Mouse (Mus musculus) embryonic fibroblast, embryonic 13.5 days (primary cell): Measurements from ENCODE around the gene Thbs3. TPM values are rescaled to one million over a fixed set of nuclear protein-coding genes. Genes with fewer than 3 reads are reported as not detected.

ENCODE experiments used
- H3K27ac ChIP-seq: 2 replicates; pipeline ENCODE4 v1.5.1; 2012; ENCODE audit warnings: low read length, control low read depth, inconsistent platforms; ENCODE audit not compliant: insufficient read depth
- H3K4me1 ChIP-seq: 2 replicates; pipeline ENCODE4 v1.6.1; 2011; ENCODE audit warnings: low read length; ENCODE audit not compliant: control insufficient read depth, insufficient read depth
- H3K4me3 ChIP-seq: 2 replicates; pipeline ENCODE4 v1.5.1; 2011; ENCODE audit warnings: mild to moderate bottlenecking, control low read depth, low read length; ENCODE audit not compliant: insufficient read depth
- CTCF ChIP-seq: IDR thresholded peaks from 2 replicates; pipeline ENCODE4 v1.5.1; 2011; ENCODE audit warnings: mild to moderate bottlenecking, control low read depth, low read length, moderate library complexity, borderline replicate concordance; ENCODE audit not compliant: insufficient read depth
- POLR2A ChIP-seq: IDR thresholded peaks from 2 replicates; pipeline ENCODE4 v1.6.1; 2011; ENCODE audit warnings: low read depth, mild to moderate bottlenecking, control low read depth, low read length, moderate library complexity
- polyA plus RNA-seq: library from polyadenylated mRNA; stranded (reverse); fragments of >200 nt; gene quantifications from 2 replicates; pipeline ENCODE4 v1.2.4, GENCODE M21; 2011; ENCODE audit warnings: low read depth; ENCODE audit not compliant: missing spikeins, insufficient read length

Thbs3 gene
- polyA plus RNA-seq, 1 experiment: 83.1 TPM

DNA sequence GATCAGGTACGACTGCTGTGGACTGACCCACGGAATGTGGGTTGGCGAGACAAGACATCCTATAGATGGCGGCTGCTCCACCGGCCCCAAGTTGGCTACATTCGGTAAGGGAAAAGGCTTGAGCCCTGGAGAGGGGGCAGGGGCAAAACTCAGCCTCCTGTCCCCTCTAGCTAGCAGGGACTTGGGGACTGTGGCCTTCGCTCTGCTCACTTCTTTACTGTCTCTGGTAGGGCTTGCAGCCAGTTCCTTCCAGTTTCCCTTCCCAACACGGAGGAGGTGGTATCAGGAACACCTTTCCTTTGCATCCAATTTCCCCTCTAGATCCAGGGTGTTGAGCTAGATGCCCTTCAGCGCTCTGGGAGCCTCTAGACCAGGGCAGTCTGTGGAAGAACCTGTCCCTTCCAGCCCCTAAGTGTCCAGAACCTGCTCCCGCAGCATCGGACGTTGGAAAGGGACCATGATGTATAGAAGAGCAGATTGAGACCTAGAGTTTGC, 10.4 kb downstream of the Thbs3 start:
- H3K4me1 ChIP-seq: 0 out of 2 replicates have a peak, but pooled peaks cover 8% of the 10 kb centered on the region
- H3K4me3 ChIP-seq: no peak overlapping the region
- no peak overlapping the region for H3K27ac ChIP-seq
- TF ChIP-seq CTCF: no peak
- TF ChIP-seq POLR2A: no peak

DNA sequence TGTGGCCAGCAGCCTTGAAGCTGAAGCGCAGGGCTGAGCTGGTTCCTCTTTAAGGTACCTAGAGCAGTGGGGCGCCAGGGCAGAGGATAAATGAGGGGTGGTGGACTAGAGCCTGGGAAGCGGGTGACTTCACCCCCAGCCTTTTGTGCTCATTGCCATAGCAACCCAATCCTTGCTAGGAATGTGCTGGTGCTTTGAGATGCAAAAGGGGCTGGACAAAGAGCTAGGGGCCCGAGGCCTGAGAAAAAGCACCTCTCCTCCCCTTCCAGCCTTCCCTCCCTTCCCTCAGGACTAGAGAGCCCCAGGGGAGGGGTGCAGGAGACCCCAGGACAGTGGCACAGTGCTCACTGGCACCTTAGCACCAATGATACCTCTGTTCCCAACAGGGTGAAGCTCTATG, 10.9 kb downstream of the Thbs3 start:
- no peak overlapping the region for H3K27ac ChIP-seq
- H3K4me1 ChIP-seq: 0 out of 2 replicates have a peak, but pooled peaks cover 8% of the 10 kb centered on the region
- TF ChIP-seq POLR2A: no peak
- no peak for TF ChIP-seq CTCF
- H3K4me3 ChIP-seq: no peak overlapping the region

DNA sequence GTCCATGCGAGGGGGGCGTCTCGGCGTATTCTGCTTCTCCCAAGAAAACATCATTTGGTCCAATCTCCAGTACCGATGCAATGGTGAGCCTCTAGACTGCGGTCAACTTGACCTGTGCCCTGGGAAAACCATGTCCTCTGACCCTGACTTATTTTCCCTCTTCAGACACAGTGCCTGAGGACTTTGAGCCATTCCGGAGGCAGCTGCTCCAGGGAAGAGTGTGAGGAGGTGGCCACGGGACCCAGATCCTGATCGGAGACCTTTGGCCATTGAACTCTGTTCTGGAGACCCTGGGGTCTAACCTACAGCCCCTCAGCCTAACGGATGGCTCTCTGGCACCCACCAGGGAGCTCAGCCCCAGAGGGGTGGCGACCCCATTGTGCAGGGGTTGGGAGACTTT, 11.4 kb downstream of the Thbs3 start:
- Histone ChIP-seq H3K4me1 (0 out of 2 replicates have a peak, but pooled peaks cover 8% of the 10 kb centered on the region), H3K27ac (no peak overlapping the region), H3K4me3 (no peak overlapping the region)
- TF ChIP-seq CTCF (no peak), POLR2A (no peak)

DNA sequence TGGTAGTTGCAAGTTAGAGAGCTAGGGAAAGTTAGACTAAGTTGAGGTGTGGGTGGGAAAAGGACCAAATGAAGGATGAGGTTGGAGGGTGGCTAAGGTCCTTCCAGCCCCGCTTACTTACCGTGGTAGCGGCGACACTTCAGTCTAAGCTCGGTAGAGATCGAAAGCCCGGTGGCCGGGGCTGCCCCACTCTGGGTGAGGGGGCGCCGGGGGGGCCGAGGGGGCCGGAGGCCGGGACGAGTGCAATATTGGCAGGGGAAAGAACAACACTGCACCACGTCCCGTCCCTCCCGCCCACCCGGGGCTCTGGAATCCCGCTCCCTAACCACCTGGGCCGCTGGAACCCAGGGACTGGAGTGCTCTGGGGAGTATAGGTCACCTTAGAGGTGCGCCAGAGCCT, 11.9 kb downstream of the Thbs3 start, which contains the start of gene Mtx1:
Gene Mtx1, minus strand, starts transcription at position 189 of the 400 bp plus-strand sequence.
- Histone ChIP-seq H3K4me1 (0 out of 2 replicates have a peak, but pooled peaks cover 8% of the 10 kb centered on the region), H3K4me3 (peak within 1 kb of the TSS; percentile 26), H3K27ac (peak within 1 kb of the TSS; percentile 87)
- TF ChIP-seq CTCF: no peak
- no peak for TF ChIP-seq POLR2A

DNA sequence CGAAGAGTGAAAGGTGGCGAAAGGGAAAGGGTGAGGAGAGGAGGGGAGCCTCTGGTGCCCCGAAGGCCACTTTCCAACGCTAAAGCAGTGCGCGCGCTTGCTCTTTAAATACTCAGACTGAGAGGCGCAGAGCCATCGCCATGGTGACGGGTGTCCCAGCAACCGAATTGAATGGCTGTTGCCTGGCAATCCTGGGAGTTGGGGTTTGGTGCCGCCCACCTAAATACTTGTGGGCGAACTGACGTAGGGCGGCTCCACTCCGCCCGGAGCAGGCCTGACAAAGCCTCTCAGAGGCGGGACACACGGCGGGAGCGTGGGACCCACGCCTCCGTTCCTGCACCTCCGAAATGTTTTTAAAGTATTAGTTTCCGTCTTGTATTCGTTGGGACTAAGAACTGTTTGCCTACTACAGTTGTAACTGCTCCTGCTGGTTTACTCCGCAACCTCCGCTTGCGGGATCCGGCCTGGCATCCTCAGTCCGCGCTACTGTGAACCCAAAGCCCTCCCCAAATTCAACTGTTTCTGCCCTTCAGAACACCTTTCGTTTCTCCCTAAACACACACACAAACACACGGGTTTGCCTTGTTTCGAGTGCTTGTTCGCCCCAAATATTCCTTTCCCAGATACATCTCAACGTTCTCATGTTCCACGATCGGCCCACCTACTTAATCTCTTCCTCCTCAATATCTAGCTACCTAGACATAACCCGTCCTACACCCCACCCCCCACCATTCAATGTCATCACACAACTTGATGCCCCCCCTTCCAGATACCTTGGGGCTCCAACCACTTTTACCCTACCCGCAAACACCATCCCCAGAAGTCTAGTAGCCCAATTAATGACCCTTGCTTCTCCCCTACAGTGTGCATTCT, 12.6 kb downstream of the Thbs3 start:
- TF ChIP-seq CTCF (no peak), POLR2A (peak; percentile 72)
- H3K4me1 ChIP-seq: 0 out of 2 replicates have a peak, but pooled peaks cover 8% of the 10 kb centered on the region
- H3K4me3 ChIP-seq: peak overlapping the region; percentile 26
- H3K27ac ChIP-seq: peak overlapping the region; percentile 87

DNA sequence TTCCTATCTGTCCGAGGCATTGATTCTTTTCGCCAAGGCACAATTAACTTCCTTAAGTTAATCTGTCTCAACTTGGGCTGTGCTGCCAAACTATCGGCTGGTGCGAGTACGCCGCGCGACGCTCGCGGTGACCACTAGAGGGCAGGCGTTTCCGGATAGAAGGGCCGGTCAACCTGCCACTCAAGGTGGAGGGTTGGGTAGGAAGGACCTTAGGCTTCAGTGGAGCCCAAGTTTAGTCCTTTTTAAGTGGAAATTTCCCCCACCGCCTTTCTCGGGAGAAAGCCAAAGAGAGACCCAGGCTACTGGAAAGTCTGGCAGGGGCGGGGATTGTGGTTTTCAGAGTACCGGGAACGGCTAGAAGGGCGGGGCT, 13.2 kb downstream of the Thbs3 start:
- no peak; the same call in 1 of the 2 replicates for TF ChIP-seq POLR2A
- TF ChIP-seq CTCF: peak; percentile 84
- Histone ChIP-seq H3K4me1 (0 out of 2 replicates have a peak, but pooled peaks cover 8% of the 10 kb centered on the region), H3K4me3 (peak overlapping the region; percentile 26), H3K27ac (peak overlapping the region; percentile 87)

DNA sequence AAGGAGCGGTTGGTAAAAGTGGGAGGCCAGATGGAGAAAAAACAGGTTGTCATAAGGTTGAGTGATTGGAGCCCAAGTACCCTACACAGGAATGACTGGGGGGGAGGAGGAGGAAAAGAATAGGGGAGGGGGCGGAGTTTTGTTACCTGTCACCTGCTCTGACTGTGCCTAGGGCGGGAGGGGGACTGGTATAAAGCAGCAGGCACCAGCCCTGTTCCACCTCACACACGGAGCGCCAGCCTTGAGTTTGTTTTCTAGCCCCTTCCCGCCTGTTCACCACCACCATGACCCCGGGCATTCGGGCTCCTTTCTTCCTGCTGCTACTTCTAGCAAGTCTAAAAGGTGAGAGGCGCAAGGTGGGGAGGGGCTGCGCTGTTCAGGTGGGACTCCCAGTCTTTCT, 13.9 kb downstream of the Thbs3 start, which contains the start of gene Muc1:
Gene Muc1, plus strand, starts transcription at position 222 of the 400 bp plus-strand sequence.
- peak within 1 kb of the TSS; percentile 26 for H3K4me3 ChIP-seq
- TF ChIP-seq CTCF: no peak
- TF ChIP-seq POLR2A: no peak
- H3K27ac ChIP-seq: peak within 1 kb of the TSS; percentile 87
- 0 out of 2 replicates have a peak, but pooled peaks cover 8% of the 10 kb centered on the region for H3K4me1 ChIP-seq

DNA sequence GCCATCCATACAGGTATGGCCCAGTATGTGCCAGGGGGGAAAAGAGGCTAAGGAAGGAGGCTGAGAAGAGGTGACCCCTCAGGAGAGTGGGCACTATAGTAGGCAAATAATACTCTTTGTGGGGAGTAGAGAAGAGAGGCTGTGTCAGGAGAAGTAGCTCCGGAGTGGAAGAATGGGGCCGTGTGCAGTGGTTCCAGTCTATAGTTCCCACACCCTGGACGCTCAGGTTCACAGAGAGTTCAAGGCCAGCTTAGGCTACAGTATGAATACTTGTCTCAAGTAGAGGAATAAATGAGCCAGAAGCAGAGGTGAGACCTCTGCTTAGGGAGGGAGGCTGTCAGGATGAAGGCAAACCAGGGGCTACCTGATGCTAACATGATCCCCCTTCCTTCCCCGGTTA, 14.3 kb downstream of the Thbs3 start:
- no peak overlapping the region for H3K27ac ChIP-seq
- TF ChIP-seq POLR2A: no peak
- TF ChIP-seq CTCF: no peak
- H3K4me3 ChIP-seq: no peak overlapping the region
- H3K4me1 ChIP-seq: 0 out of 2 replicates have a peak, but pooled peaks cover 8% of the 10 kb centered on the region

DNA sequence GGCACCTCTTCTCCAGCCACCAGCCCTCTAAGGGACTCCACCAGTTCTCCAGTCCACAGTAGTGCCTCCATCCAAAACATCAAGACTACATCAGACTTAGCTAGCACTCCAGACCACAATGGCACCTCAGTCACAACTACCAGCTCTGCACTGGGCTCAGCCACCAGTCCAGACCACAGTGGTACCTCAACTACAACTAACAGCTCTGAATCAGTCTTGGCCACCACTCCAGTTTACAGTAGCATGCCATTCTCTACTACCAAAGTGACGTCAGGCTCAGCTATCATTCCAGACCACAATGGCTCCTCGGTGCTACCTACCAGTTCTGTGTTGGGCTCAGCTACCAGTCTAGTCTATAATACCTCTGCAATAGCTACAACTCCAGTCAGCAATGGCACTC, 15.6 kb downstream of the Thbs3 start:
- Histone ChIP-seq H3K4me1 (0 out of 2 replicates have a peak, but pooled peaks cover 8% of the 10 kb centered on the region), H3K27ac (no peak overlapping the region), H3K4me3 (no peak overlapping the region)
- TF ChIP-seq POLR2A (0 out of 2 replicates have a peak, but pooled peaks have one; percentile 14), CTCF (no peak)

DNA sequence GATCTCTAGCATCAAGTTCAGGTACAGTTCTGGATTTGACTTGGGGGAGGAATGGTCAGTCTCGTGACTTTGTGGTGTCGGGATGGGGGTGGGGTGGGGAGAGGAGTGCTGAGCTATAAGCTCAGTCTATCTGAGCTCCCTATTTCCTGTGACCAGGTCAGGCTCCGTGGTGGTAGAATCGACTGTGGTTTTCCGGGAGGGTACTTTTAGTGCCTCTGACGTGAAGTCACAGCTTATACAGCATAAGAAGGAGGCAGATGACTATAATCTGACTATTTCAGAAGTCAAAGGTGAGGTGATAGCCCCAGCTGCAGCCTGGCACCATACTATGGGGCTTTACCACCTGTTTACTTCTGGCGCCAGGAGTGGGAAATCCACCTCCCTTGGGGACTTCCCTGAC, 16.4 kb downstream of the Thbs3 start:
- TF ChIP-seq CTCF: no peak
- no peak for TF ChIP-seq POLR2A
- 0 out of 2 replicates have a peak, but pooled peaks cover 5% of the 10 kb centered on the region for H3K4me1 ChIP-seq
- H3K27ac ChIP-seq: no peak overlapping the region
- no peak overlapping the region for H3K4me3 ChIP-seq
